Mouse (Mus musculus) lung, postnatal 0 days (tissue): ENCODE measurements around the gene Il6st.

Experiments
- CTCF ChIP-seq: IDR thresholded peaks from 2 replicates; pipeline ENCODE4 v1.5.1; 2016; ENCODE audit warnings: antibody characterized with exemption, mild to moderate bottlenecking
- EP300 ChIP-seq: IDR thresholded peaks from 2 replicates; pipeline ENCODE4 v1.6.1; 2016; ENCODE audit warnings: antibody characterized with exemption, mild to moderate bottlenecking, control low read depth

- TF ChIP-seq CTCF (no peak), EP300 (no peak)
Observed at GRCm38 (mm10) chr13:112467384-112467783, 3.5 kb downstream of the Il6st start.
